Comparison of ENCODE assay signal across 8 mouse cellular contexts in the genomic region with DNA sequence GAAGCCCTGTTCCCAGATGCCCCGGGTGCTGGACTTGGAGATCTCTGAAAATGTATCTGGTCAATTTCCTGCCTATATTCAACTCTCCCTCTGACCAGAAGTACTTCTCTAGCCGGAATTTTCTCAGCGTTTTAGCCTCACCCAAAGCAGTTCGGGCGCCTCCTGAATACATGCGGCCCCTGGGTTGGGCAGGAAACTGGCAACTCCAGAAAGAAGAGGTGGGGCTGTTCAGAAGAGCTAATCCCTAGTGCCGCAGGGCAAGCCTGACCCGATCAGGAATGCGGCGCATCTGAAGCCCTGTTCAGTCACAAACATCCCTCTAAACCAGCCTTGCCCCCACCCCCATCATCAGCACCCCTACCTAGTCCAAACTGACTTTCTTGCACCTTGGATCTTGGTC. TPM values are rescaled to one million over a fixed set of nuclear protein-coding genes. Genes with fewer than 3 reads are reported as not detected.
DNase-seq lines count a peak whose midpoint lies in the region; ATAC-seq and TF ChIP-seq lines count a peak whose summit lies in the region.

No protein-coding gene starts in this region.

- H3K27me3 ChIP-seq in lung, embryonic 14.5 days (ENCODE audit: insufficient read depth, low read length): no peaks in the 10 kb centered on the region
- no peaks in the 10 kb centered on the region for H3K27me3 ChIP-seq in forebrain, embryonic 10.5 days (ENCODE audit: poor library complexity, severe bottlenecking)
- no peaks in the 10 kb centered on the region for H3K27me3 ChIP-seq in limb, embryonic 13.5 days
- no peaks in the 10 kb centered on the region for H3K27me3 ChIP-seq in neural tube, embryonic 14.5 days (ENCODE audit: control insufficient read depth, insufficient read depth, low read length)

- peak; percentile 39 for ATAC-seq in lung, embryonic 14.5 days (ENCODE audit: insufficient read depth)
- peak; percentile 7 for ATAC-seq in limb, embryonic 13.5 days (ENCODE audit: low FRiP score, low read depth)
- ATAC-seq in neural tube, embryonic 14.5 days (ENCODE audit: low read depth): peak; percentile 25
- no peak for ATAC-seq in megakaryocyte progenitor cell, adult 5-6 weeks (replicated peaks; ENCODE audit: poor library complexity)

- no peaks in the 10 kb centered on the region for H3K9me3 ChIP-seq in lung, embryonic 14.5 days (ENCODE audit: low read depth, low read length)
- H3K9me3 ChIP-seq in forebrain, embryonic 10.5 days: no peaks in the 10 kb centered on the region
- no peaks in the 10 kb centered on the region for H3K9me3 ChIP-seq in limb, embryonic 13.5 days
- no peaks in the 10 kb centered on the region for H3K9me3 ChIP-seq in neural tube, embryonic 14.5 days (ENCODE audit: control insufficient read depth, low read length)

- under 1% methylated on average over 10 of the region's 10 CpGs for WGBS in lung, embryonic 14.5 days
- whole genome bisulfite sequencing in forebrain, embryonic 10.5 days: 0% methylated on average over 10 of the region's 10 CpGs
- WGBS in limb, embryonic 13.5 days: under 1% methylated on average over 10 of the region's 10 CpGs
- WGBS in neural tube, embryonic 14.5 days: under 1% methylated on average over 10 of the region's 10 CpGs

- H3K4me3 ChIP-seq in lung, embryonic 14.5 days (ENCODE audit: low read depth, low read length): peak overlapping the region; percentile 94
- peak overlapping the region; percentile 69 for H3K4me3 ChIP-seq in forebrain, embryonic 10.5 days
- H3K4me3 ChIP-seq in limb, embryonic 13.5 days: peak overlapping the region; percentile 94
- peak overlapping the region; percentile 80 for H3K4me3 ChIP-seq in neural tube, embryonic 14.5 days (ENCODE audit: low read depth, low read length)

- TF ChIP-seq CTCF in lung, embryonic 14.5 days (IDR thresholded peaks at IDR 0.05; ENCODE audit: low read depth): no peak

- peak overlapping the region; percentile 100 for H3K27ac ChIP-seq in lung, embryonic 14.5 days (ENCODE audit: low read depth)
- H3K27ac ChIP-seq in forebrain, embryonic 10.5 days: peak overlapping the region; percentile 99
- peak overlapping the region; percentile 94 for H3K27ac ChIP-seq in limb, embryonic 13.5 days
- peak overlapping the region; percentile 94; the same call in 1 of the 2 replicates for H3K27ac ChIP-seq in neural tube, embryonic 14.5 days (ENCODE audit: low read depth, low read length)

- H3K4me2 ChIP-seq in lung, embryonic 14.5 days: peak overlapping the region; percentile 94
- peak overlapping the region; percentile 95 for H3K4me2 ChIP-seq in limb, embryonic 13.5 days (replicated peaks)
- H3K4me2 ChIP-seq in neural tube, embryonic 14.5 days (ENCODE audit: low read depth, low read length): peak overlapping the region; percentile 78

- peaks cover 21% of the 10 kb centered on the region for H3K36me3 ChIP-seq in lung, embryonic 14.5 days (ENCODE audit: insufficient read depth)
- H3K36me3 ChIP-seq in forebrain, embryonic 10.5 days (replicated peaks): peaks cover 27% of the 10 kb centered on the region
- peaks cover 14% of the 10 kb centered on the region for H3K36me3 ChIP-seq in limb, embryonic 13.5 days
- H3K36me3 ChIP-seq in neural tube, embryonic 14.5 days (ENCODE audit: control insufficient read depth, insufficient read depth, low read length): no peaks in the 10 kb centered on the region

- peak overlapping the region; percentile 100 for H3K9ac ChIP-seq in lung, embryonic 14.5 days
- peak overlapping the region; percentile 100 for H3K9ac ChIP-seq in limb, embryonic 13.5 days
- peak overlapping the region; percentile 32; the same call in 1 of the 2 replicates for H3K9ac ChIP-seq in neural tube, embryonic 14.5 days (replicated peaks; ENCODE audit: low read depth, low read length)

- peak; percentile 65 for DNase-seq in lung, embryonic 14.5 days
- DNase-seq in lung, postnatal 14 days: no peak
- DNase-seq in forebrain, embryonic 10.5 days (ENCODE audit: extremely low spot score, low spot score): peak; percentile 82
- DNase-seq in thymus, postnatal 10 days (ENCODE audit: low spot score in 2 of 2): no peak
- no peak for DNase-seq in left cerebral cortex, adult 18-20 months (ENCODE audit: low spot score in 2 of 2)

- peaks cover 12% of the 10 kb centered on the region for H3K4me1 ChIP-seq in lung, embryonic 14.5 days (ENCODE audit: insufficient read depth)
- H3K4me1 ChIP-seq in forebrain, embryonic 10.5 days: peaks cover 53% of the 10 kb centered on the region
- peaks cover 38% of the 10 kb centered on the region for H3K4me1 ChIP-seq in limb, embryonic 13.5 days
- peaks cover 20% of the 10 kb centered on the region for H3K4me1 ChIP-seq in neural tube, embryonic 14.5 days (ENCODE audit: control insufficient read depth, insufficient read depth, low read length)

RNA-seq across cellular contexts. Expression of a gene that starts 0.7 kb away (rescaled TPM):
- 4.7 and 4.9 TPM in 2 replicates for polyA plus RNA-seq in lung, embryonic 14.5 days (2014; fragmentation: Nextera tagmentation; extraction: Ambion mirVana)
- polyA plus RNA-seq in forebrain, embryonic 10.5 days (2016; fragmentation: Nextera tagmentation; extraction: Ambion mirVana): 8.5 and 8.8 TPM in 2 replicates
- 11.4 and 12.9 TPM in 2 replicates for polyA plus RNA-seq in limb, embryonic 13.5 days (2015; fragmentation: Nextera tagmentation; extraction: Ambion mirVana)
- polyA plus RNA-seq in neural tube, embryonic 14.5 days (2014; fragmentation: Nextera tagmentation; extraction: Ambion mirVana): 1.7 and 2.6 TPM in 2 replicates
- 0.39 TPM in 1 of 2 replicates, not detected in the other for total RNA-seq in megakaryocyte progenitor cell, adult 5-6 weeks (2015)
- not detected in 2 replicates for total RNA-seq in megakaryocyte progenitor cell, adult 5-6 weeks (2017)
- total RNA-seq in left cerebral cortex, adult 18-20 months (2021): 1 to 10 TPM; 2.2 to 2.5 TPM

RNA-seq across cellular contexts. Expression of a gene that starts 10.3 kb away (rescaled TPM):
- 6.4 and 7.4 TPM in 2 replicates for polyA plus RNA-seq in lung, embryonic 14.5 days (2014; fragmentation: Nextera tagmentation; extraction: Ambion mirVana)
- 6.4 and 8.2 TPM in 2 replicates for polyA plus RNA-seq in forebrain, embryonic 10.5 days (2016; fragmentation: Nextera tagmentation; extraction: Ambion mirVana)
- polyA plus RNA-seq in limb, embryonic 13.5 days (2015; fragmentation: Nextera tagmentation; extraction: Ambion mirVana): 10.2 and 11.2 TPM in 2 replicates
- polyA plus RNA-seq in neural tube, embryonic 14.5 days (2014; fragmentation: Nextera tagmentation; extraction: Ambion mirVana): 17.8 TPM in 2 replicates
- total RNA-seq in megakaryocyte progenitor cell, adult 5-6 weeks (2015): 0.07 and 0.12 TPM in 2 replicates
- total RNA-seq in megakaryocyte progenitor cell, adult 5-6 weeks (2017): 0.27 TPM in 1 of 2 replicates, not detected in the other
- total RNA-seq in left cerebral cortex, adult 18-20 months (2021): 10 to 100 TPM; 92.2 to 93.5 TPM

RNA-seq across cellular contexts. Expression of a gene that starts 17.0 kb away (rescaled TPM):
- 25.6 and 28.1 TPM in 2 replicates for polyA plus RNA-seq in lung, embryonic 14.5 days (2014; fragmentation: Nextera tagmentation; extraction: Ambion mirVana)
- polyA plus RNA-seq in forebrain, embryonic 10.5 days (2016; fragmentation: Nextera tagmentation; extraction: Ambion mirVana): 53.6 and 56.8 TPM in 2 replicates
- 39.7 and 41.0 TPM in 2 replicates for polyA plus RNA-seq in limb, embryonic 13.5 days (2015; fragmentation: Nextera tagmentation; extraction: Ambion mirVana)
- 20.6 and 24.7 TPM in 2 replicates for polyA plus RNA-seq in neural tube, embryonic 14.5 days (2014; fragmentation: Nextera tagmentation; extraction: Ambion mirVana)
- total RNA-seq in megakaryocyte progenitor cell, adult 5-6 weeks (2015): 42.5 and 44.7 TPM in 2 replicates
- total RNA-seq in megakaryocyte progenitor cell, adult 5-6 weeks (2017): 37.3 and 43.5 TPM in 2 replicates
- total RNA-seq in left cerebral cortex, adult 18-20 months (2021): 10 to 100 TPM; 10.4 to 10.5 TPM

RNA-seq across cellular contexts. Expression of a gene that starts 29.1 kb away (rescaled TPM):
- polyA plus RNA-seq in lung, embryonic 14.5 days (2014; fragmentation: Nextera tagmentation; extraction: Ambion mirVana): 30.8 and 31.0 TPM in 2 replicates
- 28.4 and 29.5 TPM in 2 replicates for polyA plus RNA-seq in forebrain, embryonic 10.5 days (2016; fragmentation: Nextera tagmentation; extraction: Ambion mirVana)
- 25.6 and 27.8 TPM in 2 replicates for polyA plus RNA-seq in limb, embryonic 13.5 days (2015; fragmentation: Nextera tagmentation; extraction: Ambion mirVana)
- polyA plus RNA-seq in neural tube, embryonic 14.5 days (2014; fragmentation: Nextera tagmentation; extraction: Ambion mirVana): 22.8 and 23.9 TPM in 2 replicates
- total RNA-seq in megakaryocyte progenitor cell, adult 5-6 weeks (2015): 44.0 and 46.1 TPM in 2 replicates
- 29.1 and 30.6 TPM in 2 replicates for total RNA-seq in megakaryocyte progenitor cell, adult 5-6 weeks (2017)
- total RNA-seq in left cerebral cortex, adult 18-20 months (2021): 10 to 100 TPM; 49.2 TPM

RNA-seq across cellular contexts. Expression of a gene that starts 31.1 kb away (rescaled TPM):
- 65.4 and 70.3 TPM in 2 replicates for polyA plus RNA-seq in lung, embryonic 14.5 days (2014; fragmentation: Nextera tagmentation; extraction: Ambion mirVana)
- 22.7 and 23.2 TPM in 2 replicates for polyA plus RNA-seq in forebrain, embryonic 10.5 days (2016; fragmentation: Nextera tagmentation; extraction: Ambion mirVana)
- 25.4 and 30.1 TPM in 2 replicates for polyA plus RNA-seq in limb, embryonic 13.5 days (2015; fragmentation: Nextera tagmentation; extraction: Ambion mirVana)
- 15.7 and 34.8 TPM in 2 replicates for polyA plus RNA-seq in neural tube, embryonic 14.5 days (2014; fragmentation: Nextera tagmentation; extraction: Ambion mirVana)
- total RNA-seq in megakaryocyte progenitor cell, adult 5-6 weeks (2015): 0.22 TPM in 1 of 2 replicates, not detected in the other
- not detected in 2 replicates for total RNA-seq in megakaryocyte progenitor cell, adult 5-6 weeks (2017)
- 1 to 10 TPM; 8.5 to 9.2 TPM for total RNA-seq in left cerebral cortex, adult 18-20 months (2021)

Comparison
In these comparisons a context has a peak if more than half of its experiments do, and no peak if none do; other contexts are left out.
1. DNase-seq: peak in lung, embryonic 14.5 days (single experiment) and forebrain, embryonic 10.5 days (single experiment); none in lung, postnatal 14 days (single experiment), thymus, postnatal 10 days (0 of 2) and left cerebral cortex, adult 18-20 months (0 of 2).
2. H3K9ac ChIP-seq: peak in every context shown above with its lines; median percentile 100 in lung, embryonic 14.5 days; 100 in limb, embryonic 13.5 days; 32 in neural tube, embryonic 14.5 days.
3. Peak in every context shown above with its lines, with median percentiles within 50 percentile points of each other: H3K27ac ChIP-seq, H3K4me2 ChIP-seq and H3K4me3 ChIP-seq.